Mouse (Mus musculus) forebrain, embryonic 13.5 days (tissue): ENCODE data around the gene Fam214b. TPM values are rescaled to one million over a fixed set of nuclear protein-coding genes. Genes with fewer than 3 reads are reported as not detected.
A peak's percentile ranks its signal among the peaks of the same experiment; 100 is the strongest.

ENCODE experiments used
- ATAC-seq: fragments of 200-750 bp; cut with Nextera tagmentation; 2 replicates; pipeline ENCODE4 v1.8.0; 2017
- H3K27ac ChIP-seq: fragments of 300-500 bp; sonication (generic); 2 replicates; pipeline ENCODE4 v1.5.1; 2015; ENCODE audit warnings: inconsistent platforms, mild to moderate bottlenecking, moderate library complexity
- H3K27me3 ChIP-seq: fragments of 300-500 bp; sonication (generic); 2 replicates; pipeline ENCODE4 v1.6.1; 2015; ENCODE audit warnings: mild to moderate bottlenecking, inconsistent platforms
- H3K36me3 ChIP-seq: fragments of 300-500 bp; sonication (generic); 2 replicates; pipeline ENCODE4 v1.6.1; 2015; ENCODE audit warnings: mild to moderate bottlenecking, inconsistent platforms; ENCODE audit not compliant: poor library complexity, severe bottlenecking
- H3K4me1 ChIP-seq: fragments of 300-500 bp; sonication (generic); 2 replicates; pipeline ENCODE4 v1.6.1; 2015; ENCODE audit warnings: inconsistent platforms
- H3K4me2 ChIP-seq: fragments of 300-500 bp; sonication (generic); 2 replicates; pipeline ENCODE4 v1.6.1; 2015; ENCODE audit warnings: inconsistent platforms, mild to moderate bottlenecking, moderate library complexity
- H3K4me3 ChIP-seq: fragments of 300-500 bp; sonication (generic); 2 replicates; pipeline ENCODE4 v1.5.1; 2015; ENCODE audit warnings: mild to moderate bottlenecking, inconsistent platforms
- H3K9ac ChIP-seq: fragments of 300-500 bp; sonication (generic); 2 replicates; pipeline ENCODE4 v1.6.1; 2015; ENCODE audit warnings: mild to moderate bottlenecking, inconsistent platforms
- H3K9me3 ChIP-seq: fragments of 300-500 bp; sonication (generic); replicated peaks from 2 replicates; pipeline ENCODE4 v1.6.1; 2016; ENCODE audit warnings: inconsistent platforms
- WGBS: fragments of 180-500 bp; shearing (Covaris S2); methylation state at CpG from one replicate; pipeline ENCODE4 v1.1.7; 2015; 5-methylcytosine and 5-hydroxymethylcytosine counted together
- polyA plus RNA-seq: library from polyadenylated mRNA; unstranded; fragments of >200 nt; fragmentation: Nextera tagmentation; extraction: Ambion mirVana; gene quantifications from 2 replicates; pipeline ENCODE4 v1.2.1, GENCODE M21; 2015

The Fam214b gene
- polyA plus RNA-seq, 1 experiment from 2014 or later: 33.8 TPM

DNA sequence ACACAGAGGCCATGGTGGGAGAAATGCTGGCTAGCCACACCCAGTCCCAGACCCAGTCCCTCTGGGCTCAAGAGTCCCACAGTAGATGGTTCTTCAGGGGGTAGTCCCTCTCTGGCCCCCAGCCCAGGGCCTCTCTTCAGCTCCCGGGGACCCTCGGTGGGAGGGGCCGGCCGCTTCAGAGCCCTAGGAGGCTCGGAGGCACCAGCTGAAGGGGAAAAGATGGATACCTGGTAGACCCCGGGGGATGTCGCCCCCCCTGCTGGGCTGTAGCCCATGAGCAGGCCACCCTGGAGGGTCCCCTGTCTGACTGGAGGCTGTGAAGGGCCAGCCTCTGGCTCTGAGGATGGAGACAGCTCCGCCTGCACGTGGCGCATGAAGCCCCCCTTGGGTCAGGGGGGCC, 9.7 kb downstream of the Fam214b start:
- ATAC-seq: no peak
- Histone ChIP-seq H3K27ac (no peak overlapping the region), H3K4me1 (peaks cover 45% of the 10 kb centered on the region), H3K36me3 (peaks cover 44% of the 10 kb centered on the region), H3K4me3 (no peak overlapping the region), H3K27me3 (no peaks in the 10 kb centered on the region), H3K4me2 (no peak overlapping the region), H3K9ac (no peak overlapping the region), H3K9me3 (no peaks in the 10 kb centered on the region)
- WGBS: 84% methylated on average over 10 of the region's 10 CpGs

DNA sequence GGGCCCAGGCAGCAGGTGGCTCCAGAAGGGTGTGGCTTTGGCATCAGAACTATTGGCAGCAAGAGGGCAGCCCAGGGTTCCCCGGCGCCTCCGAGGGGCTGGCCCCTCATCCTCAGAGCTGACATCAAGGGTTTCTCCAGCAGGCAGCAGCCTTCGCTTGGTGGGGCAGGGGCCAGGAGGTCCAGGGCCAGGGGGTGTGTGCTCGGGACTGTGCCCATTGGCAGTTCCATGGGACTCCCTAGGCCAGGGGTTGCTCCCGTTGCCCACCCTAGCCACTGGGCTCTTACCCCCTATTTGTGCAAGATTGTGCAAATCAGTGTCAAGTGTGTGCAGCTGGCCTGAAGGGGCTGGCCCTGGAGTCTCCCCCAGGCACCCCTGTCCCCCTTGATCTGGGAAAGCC, 10.2 kb downstream of the Fam214b start:
- ATAC-seq: no peak
- peaks cover 43% of the 10 kb centered on the region for H3K4me1 ChIP-seq
- H3K9ac ChIP-seq: no peak overlapping the region
- no peak overlapping the region for H3K4me2 ChIP-seq
- no peak overlapping the region for H3K27ac ChIP-seq
- H3K36me3 ChIP-seq: peaks cover 44% of the 10 kb centered on the region
- no peaks in the 10 kb centered on the region for H3K27me3 ChIP-seq
- H3K9me3 ChIP-seq: no peaks in the 10 kb centered on the region
- 84% methylated on average over 6 of the region's 6 CpGs for WGBS
- H3K4me3 ChIP-seq: no peak overlapping the region

DNA sequence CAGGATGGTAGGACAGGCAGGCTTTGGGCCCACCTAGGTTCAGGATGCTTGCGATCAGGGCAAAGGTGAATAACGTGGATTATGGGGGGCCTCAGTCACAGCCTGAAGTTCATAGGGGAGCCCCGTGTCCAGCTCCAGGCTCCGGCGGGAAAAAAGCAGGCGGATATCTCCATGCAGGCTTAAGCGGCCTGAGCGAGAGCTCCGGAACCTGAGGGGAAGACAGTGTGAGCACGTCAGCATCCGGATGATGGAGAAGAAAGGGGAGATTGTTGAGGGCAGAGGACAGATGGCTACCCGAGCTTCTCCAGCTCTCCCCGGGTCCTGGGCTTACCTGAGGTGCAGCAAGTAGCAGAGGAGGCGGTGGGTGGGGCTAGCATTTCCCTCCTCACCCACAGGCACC, 12.5 kb downstream of the Fam214b start:
- Histone ChIP-seq H3K9ac (no peak overlapping the region), H3K4me3 (no peak overlapping the region), H3K4me1 (peaks cover 38% of the 10 kb centered on the region), H3K4me2 (no peak overlapping the region), H3K27ac (no peak overlapping the region), H3K9me3 (no peaks in the 10 kb centered on the region), H3K27me3 (no peaks in the 10 kb centered on the region), H3K36me3 (peaks cover 58% of the 10 kb centered on the region)
- WGBS: 88% methylated on average over 14 of the region's 14 CpGs
- ATAC-seq: no peak

DNA sequence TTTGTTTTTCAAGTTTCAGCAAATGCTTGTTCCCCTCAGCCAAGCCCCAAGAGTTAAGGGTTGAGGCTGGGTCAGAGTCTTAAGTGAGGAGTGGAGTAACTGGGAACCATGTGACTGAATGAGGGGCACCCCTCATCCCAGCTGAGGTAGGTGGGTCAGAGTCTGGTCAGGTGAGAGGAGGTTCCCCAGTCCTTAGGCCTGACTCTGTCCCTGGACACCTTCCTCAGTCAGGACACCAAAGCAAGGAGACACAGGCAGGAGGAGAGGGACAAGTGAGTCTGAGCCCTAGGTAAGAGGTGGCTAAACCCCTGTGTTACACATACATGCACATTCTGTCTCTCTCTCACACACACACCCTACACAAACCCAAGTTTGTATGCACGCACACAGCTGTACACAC, 13.5 kb downstream of the Fam214b start:
- H3K36me3 ChIP-seq: peaks cover 68% of the 10 kb centered on the region
- 92% methylated on average over 1 of the region's 1 CpGs for WGBS
- no peak for ATAC-seq
- no peak overlapping the region; the same call in 1 of the 2 replicates for H3K9ac ChIP-seq
- peak overlapping the region; percentile 92 for H3K27ac ChIP-seq
- no peak overlapping the region for H3K4me2 ChIP-seq
- H3K27me3 ChIP-seq: no peaks in the 10 kb centered on the region
- peaks cover 28% of the 10 kb centered on the region for H3K4me1 ChIP-seq
- no peak overlapping the region for H3K4me3 ChIP-seq
- H3K9me3 ChIP-seq: no peaks in the 10 kb centered on the region

DNA sequence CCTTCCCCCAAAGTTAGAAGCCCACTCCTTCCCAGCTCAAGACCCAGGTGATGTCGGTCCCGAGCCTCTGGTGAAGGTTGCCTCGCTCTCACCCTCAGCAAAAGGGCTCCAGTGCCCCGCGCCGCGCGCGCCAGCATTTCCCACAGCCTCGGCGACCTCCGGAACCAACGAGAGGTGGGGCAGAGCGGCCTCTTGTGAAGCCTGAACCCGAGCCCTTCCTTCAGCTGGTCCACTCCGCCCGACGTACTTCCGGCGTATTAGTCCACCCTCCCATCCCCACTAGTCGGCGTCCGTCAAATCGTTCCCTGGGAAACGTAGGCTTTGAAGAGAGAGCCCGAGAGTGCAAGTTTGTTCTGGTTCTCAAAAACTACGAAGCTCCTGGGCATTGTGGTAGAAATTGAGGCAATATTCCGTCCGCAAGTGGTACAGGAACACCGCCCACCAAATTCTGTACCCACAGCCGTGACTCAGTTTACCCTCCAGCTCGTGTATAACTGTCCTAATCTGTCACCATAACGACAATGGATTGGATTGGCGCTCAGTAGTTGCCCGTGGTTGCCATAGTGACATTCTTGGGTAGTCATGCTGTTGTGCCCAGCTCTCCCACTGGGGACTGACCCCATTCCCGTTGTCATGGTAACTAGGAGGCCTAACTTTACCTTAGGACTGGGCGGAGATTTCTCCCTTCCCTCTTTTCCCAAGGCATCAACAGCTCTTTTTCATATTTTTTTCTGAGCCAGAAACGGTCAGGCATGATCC, 14.6 kb downstream of the Fam214b start, which contains the start of gene Stoml2:
Gene Stoml2 (minus strand): TSS at position 474 of the 759 bp plus-strand sequence.
- WGBS: 0% methylated on average over 38 of the region's 38 CpGs

DNA sequence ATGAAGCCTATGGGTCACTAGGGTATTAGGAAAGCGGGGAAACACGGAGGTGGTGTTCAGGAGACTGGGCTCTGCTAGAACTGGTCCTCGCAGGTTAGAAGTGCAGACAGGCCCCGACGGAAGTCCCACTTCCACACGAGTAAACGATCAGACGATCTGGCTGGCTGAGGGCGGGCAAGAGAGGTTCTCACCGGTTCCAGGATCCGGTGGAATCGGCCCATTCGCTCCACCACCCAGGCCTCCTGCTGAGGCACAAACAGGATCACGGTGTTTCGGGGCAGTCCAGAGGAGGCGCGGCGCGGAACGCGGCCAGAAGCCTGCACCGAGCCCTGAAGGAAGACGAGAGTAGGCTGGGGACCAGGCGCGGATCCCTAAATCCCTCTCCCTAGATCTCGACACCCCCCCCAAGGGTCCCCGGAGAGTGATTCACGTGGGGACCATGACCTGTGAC, 15.2 kb downstream of the Fam214b start:
- H3K27me3 ChIP-seq: no peaks in the 10 kb centered on the region
- H3K9ac ChIP-seq: peak overlapping the region; percentile 91
- peak overlapping the region; percentile 92 for H3K27ac ChIP-seq
- H3K4me2 ChIP-seq: peak overlapping the region; percentile 89
- peak; percentile 57; the same call in 1 of the 2 replicates for ATAC-seq
- peaks cover 24% of the 10 kb centered on the region for H3K4me1 ChIP-seq
- H3K4me3 ChIP-seq: peak overlapping the region; percentile 73
- WGBS: 2% methylated on average over 28 of the region's 28 CpGs
- H3K36me3 ChIP-seq: peaks cover 63% of the 10 kb centered on the region
- H3K9me3 ChIP-seq: no peaks in the 10 kb centered on the region

More for the DNA sequence above, 14.6 kb downstream of the Fam214b start, which contains the start of gene Stoml2:
- Histone ChIP-seq H3K4me3 (peak within 1 kb of the TSS; percentile 73), H3K9me3 (no peaks in the 10 kb centered on the region), H3K4me1 (peaks cover 24% of the 10 kb centered on the region), H3K27ac (peak within 1 kb of the TSS; percentile 92), H3K27me3 (no peaks in the 10 kb centered on the region), H3K36me3 (peaks cover 69% of the 10 kb centered on the region), H3K9ac (peak within 1 kb of the TSS; percentile 91), H3K4me2 (peak within 1 kb of the TSS; percentile 89)
- ATAC-seq: peak; percentile 97

DNA sequence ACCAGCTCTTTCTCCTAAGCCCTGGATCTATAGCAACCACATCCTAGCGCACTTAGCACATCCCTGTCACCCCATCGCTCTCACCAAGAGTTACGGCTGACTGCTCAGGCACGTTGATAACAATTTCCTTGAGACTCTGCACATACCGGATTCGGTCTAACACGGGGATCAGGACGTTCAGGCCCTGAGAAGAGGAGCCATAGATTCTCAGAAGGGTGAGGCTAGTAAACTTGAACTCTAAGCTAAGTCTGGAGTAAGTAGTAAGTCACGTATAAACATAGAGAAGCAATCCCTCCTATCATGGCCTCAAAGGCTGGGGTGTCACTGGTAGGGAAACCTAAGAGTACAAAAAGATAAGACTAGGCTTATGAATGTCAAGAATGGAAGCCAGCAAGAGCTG, 15.7 kb downstream of the Fam214b start:
- peaks cover 59% of the 10 kb centered on the region for H3K36me3 ChIP-seq
- WGBS: 84% methylated on average over 9 of the region's 9 CpGs
- H3K4me2 ChIP-seq: peak overlapping the region; percentile 89
- no peak for ATAC-seq
- H3K4me1 ChIP-seq: peaks cover 24% of the 10 kb centered on the region
- no peaks in the 10 kb centered on the region for H3K27me3 ChIP-seq
- H3K4me3 ChIP-seq: peak overlapping the region; percentile 73
- peak overlapping the region; percentile 92; the same call in 1 of the 2 replicates for H3K27ac ChIP-seq
- peak overlapping the region; percentile 91 for H3K9ac ChIP-seq
- no peaks in the 10 kb centered on the region for H3K9me3 ChIP-seq

DNA sequence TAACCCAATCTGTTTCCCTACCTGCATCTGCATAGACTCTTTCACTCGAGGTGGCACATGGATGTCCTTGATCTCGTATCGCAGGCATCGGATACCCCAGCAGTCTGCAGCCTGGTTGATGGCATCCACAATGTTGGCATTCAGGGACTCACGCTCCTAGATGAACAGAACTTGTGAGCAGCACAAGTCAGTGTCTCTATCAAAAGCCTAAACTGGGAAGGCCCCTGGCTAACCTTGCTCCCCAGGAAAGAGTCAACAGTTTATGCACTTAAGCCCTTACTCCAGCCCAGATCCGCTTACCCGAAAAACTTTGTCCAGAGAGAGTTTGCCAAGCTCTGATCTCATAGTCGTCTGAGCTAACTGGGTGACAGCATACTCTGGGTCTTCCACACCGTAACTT, 16.3 kb downstream of the Fam214b start:
- WGBS: 96% methylated on average over 9 of the region's 9 CpGs
- Histone ChIP-seq H3K36me3 (peaks cover 53% of the 10 kb centered on the region), H3K4me1 (peaks cover 30% of the 10 kb centered on the region), H3K9me3 (no peaks in the 10 kb centered on the region), H3K4me3 (peak overlapping the region; percentile 73; the same call in 1 of the 2 replicates), H3K9ac (peak overlapping the region; percentile 91; the same call in 1 of the 2 replicates), H3K27ac (no peak overlapping the region), H3K4me2 (peak overlapping the region; percentile 89; the same call in 1 of the 2 replicates), H3K27me3 (no peaks in the 10 kb centered on the region)
- no peak for ATAC-seq

DNA sequence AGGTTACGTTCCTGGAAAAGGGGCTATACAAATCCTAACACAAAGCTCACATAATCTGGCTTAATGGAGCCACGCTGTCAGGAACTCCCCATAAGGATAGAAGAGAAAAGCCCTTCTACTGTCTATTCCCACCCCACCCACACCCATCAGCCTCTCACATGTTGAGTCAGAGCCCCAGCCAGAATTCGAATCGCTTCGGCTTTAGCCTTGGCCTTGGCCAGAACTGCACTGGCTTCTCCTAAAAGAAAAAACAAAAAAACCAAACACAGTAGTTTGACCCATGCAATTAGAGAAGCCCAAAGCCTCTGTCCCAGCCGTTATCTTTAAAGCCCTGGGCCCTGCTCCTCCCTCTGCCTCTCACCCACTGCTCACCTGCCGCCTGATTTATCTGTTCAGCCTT, 16.9 kb downstream of the Fam214b start:
- ATAC-seq: no peak
- no peak overlapping the region for H3K4me2 ChIP-seq
- H3K9me3 ChIP-seq: no peaks in the 10 kb centered on the region
- H3K4me3 ChIP-seq: no peak overlapping the region
- H3K27ac ChIP-seq: no peak overlapping the region
- H3K27me3 ChIP-seq: no peaks in the 10 kb centered on the region
- peaks cover 46% of the 10 kb centered on the region for H3K36me3 ChIP-seq
- peaks cover 37% of the 10 kb centered on the region for H3K4me1 ChIP-seq
- WGBS: 94% methylated on average over 7 of the region's 7 CpGs
- H3K9ac ChIP-seq: no peak overlapping the region

DNA sequence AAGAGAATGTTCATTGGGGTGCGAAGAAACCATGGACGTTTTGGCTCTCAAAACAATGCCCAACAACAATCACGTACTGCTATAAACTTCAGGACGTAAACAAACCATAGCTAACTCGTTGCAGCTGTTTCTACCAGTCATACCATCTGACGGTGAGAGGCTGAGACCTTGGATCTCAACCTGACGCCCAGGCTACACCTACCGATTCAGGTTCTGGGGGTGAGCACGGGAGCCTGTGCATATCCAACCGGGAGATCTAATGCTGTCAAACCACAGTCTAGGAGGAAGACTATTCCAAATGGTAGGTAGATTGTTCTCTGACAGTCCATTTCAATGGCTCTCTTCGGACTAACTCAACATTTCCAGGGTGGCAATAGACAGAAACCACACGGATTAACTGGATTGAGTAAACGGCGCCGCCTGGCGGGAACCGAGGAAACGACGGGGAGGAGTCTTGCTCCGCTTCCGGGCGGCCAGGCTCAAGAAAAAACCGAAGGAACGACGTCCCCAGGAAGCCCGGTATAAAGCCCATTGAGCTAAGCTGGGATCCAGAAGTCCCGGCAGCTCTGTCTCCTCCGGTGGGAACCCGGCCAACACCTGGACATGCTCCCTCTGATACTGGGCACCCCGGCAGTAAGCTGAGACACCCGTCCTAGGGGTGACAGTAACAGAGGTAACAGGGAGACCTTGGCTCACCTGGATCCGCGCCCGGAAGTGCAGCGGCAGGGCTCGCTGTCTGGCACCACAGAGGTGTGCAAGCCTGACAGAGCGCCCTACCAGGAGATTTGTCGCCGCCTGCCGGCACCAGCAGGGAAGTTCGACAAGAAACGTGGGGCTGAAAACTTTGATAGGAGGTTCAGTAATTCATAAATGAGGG, 20.7 kb downstream of the Fam214b start, which contains the start of gene Pigo:
Gene Pigo (minus strand): TSS at position 736 of the 877 bp plus-strand sequence.
- WGBS: 9% methylated on average over 42 of the region's 42 CpGs
- Histone ChIP-seq H3K4me3 (peak within 1 kb of the TSS; percentile 65), H3K36me3 (peaks cover 68% of the 10 kb centered on the region), H3K9ac (peak within 1 kb of the TSS; percentile 70), H3K9me3 (no peaks in the 10 kb centered on the region), H3K4me2 (peak within 1 kb of the TSS; percentile 76), H3K4me1 (peaks cover 25% of the 10 kb centered on the region), H3K27me3 (no peaks in the 10 kb centered on the region), H3K27ac (peak within 1 kb of the TSS; percentile 93)
- peak; percentile 95 for ATAC-seq

DNA sequence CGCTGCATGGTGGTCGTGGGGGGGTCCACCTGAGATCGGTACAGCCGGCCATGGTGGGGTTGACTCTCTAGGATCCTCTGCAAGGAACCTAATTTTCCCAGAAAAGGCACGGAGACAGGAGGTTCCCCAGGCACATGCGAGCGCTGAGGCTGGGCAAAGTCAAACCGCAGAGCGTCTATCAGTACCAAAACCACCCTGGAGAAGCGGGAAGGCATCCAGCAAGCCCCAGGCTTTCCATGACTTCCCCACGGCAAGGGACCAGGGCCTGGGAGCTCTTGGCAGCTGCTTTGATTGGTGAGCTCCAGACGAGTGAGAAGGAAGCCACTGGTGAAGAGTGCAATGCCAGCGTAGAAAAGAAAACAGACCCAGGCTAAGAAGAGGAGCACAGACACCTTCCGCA, 21.3 kb downstream of the Fam214b start:
- WGBS: 81% methylated on average over 14 of the region's 14 CpGs
- no peak for ATAC-seq
- peaks cover 72% of the 10 kb centered on the region for H3K36me3 ChIP-seq

DNA sequence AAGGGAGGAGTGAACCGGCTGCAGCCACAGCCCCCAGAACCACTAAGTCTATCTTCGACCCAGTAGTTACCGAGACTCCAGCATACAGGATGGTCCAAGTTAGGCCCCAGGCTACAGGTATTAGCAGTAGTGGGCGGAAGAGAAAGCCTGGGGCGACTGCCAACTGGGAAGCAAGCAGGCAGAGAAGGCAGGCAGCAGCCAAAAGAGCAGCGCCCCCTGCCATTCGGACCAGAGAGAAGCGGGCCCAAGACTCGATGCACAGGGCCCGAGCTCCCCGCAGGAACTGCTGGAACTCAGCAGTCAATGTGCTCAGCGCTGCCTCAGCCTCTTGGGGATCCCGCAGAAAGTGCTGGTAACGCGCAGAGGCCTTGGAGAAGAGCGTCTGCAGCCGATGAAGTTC, 24.7 kb downstream of the Fam214b start:
- 68% methylated on average over 17 of the region's 17 CpGs for WGBS
- Histone ChIP-seq H3K27ac (no peak overlapping the region), H3K27me3 (no peaks in the 10 kb centered on the region), H3K4me3 (no peak overlapping the region), H3K4me2 (no peak overlapping the region), H3K9ac (no peak overlapping the region), H3K9me3 (no peaks in the 10 kb centered on the region), H3K4me1 (peaks cover 17% of the 10 kb centered on the region), H3K36me3 (peaks cover 71% of the 10 kb centered on the region)
- no peak for ATAC-seq

More for the DNA sequence above, 21.3 kb downstream of the Fam214b start:
- Histone ChIP-seq H3K9me3 (no peaks in the 10 kb centered on the region), H3K4me2 (peak overlapping the region; percentile 76), H3K9ac (peak overlapping the region; percentile 70), H3K27ac (peak overlapping the region; percentile 93), H3K4me3 (peak overlapping the region; percentile 65), H3K27me3 (no peaks in the 10 kb centered on the region), H3K4me1 (peaks cover 18% of the 10 kb centered on the region)
